Mouse (Mus musculus): ENCODE measurements around the gene Wdhd1.

- TF ChIP-seq CTCF (IDR thresholded peaks at IDR 0.05; ENCODE audit: low read depth) (no peak), EP300 (optimal IDR thresholded peaks at IDR 0.05) (no peak)
Measured at GRCm38 (mm10) chr14:47214367-47214766, 62.3 kb downstream of the Wdhd1 start.
